Mouse (Mus musculus) adrenal gland, adult 2 months (tissue): ENCODE data around the gene Itpr2. TPM values are rescaled to one million over a fixed set of nuclear protein-coding genes. Genes with fewer than 3 reads are reported as not detected.

ENCODE experiments used
- DNase-seq: peaks from one replicate; pipeline ENCODE4 v3.0.0; 2021
- polyA plus RNA-seq: library from polyadenylated mRNA; depleted of rRNA; stranded (reverse); fragments of >200 nt; gene quantifications from 2 replicates; pipeline ENCODE4 v1.2.3, GENCODE M21; 2012
- total RNA-seq, 2 experiments: library from RNA; stranded (reverse); gene quantifications; 2 replicates each; pipeline ENCODE4 v1.2.3; 2021

Itpr2 gene
- total and polyA plus RNA-seq, 3 experiments: 17.3 to 36.1 (median 32.2) TPM

DNA sequence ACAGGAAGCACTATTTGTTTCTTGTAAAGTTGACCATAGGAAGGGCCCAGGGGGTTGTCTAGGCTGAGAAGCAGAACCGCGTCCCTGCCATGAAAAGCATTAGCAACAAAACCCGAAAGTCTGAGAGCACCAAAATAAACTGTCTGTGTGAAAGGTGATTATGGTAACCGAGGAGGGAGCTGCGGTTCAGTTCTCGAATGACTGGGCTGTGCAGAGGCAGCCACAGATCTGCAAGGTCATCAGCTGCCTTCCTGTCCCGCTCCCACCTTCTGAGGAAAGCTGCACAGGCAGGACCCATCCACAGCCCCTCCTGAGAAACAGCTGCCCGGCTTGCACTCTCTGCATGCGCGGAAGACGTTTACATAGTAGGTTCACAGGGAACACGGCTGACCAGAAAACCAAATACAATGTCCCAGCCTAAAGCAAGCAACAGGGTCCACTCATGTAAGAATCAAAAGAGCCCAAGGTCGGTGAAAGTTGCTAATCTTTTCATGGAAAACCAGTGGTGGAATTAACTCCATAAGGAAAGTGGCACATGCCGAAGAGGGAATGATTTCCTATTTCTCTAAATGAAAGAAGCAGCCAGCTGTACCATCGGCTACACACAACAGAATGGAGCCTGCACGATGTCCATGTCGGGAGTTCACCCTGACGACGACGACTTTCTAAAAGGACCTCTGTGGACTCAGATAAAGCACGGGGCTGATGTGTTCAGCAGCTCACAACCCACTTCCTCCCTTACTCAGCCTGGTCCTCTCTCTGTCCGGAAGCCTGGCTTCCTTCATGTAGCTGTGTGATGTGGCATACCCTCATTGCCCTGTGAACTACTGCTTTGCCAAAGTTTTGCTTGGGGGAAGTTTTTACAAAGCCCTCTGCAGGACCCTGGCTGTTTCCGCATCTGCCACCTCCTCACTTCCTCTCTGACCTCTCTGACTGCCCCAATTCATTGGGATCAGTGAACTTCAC is 280.4 kb downstream of the Itpr2 start:
- DNase-seq: peak; percentile 24

GRCm38 (mm10) chr6:146220071-146220470 is 282.0 kb downstream of the Itpr2 start:
- no peak for DNase-seq

DNA sequence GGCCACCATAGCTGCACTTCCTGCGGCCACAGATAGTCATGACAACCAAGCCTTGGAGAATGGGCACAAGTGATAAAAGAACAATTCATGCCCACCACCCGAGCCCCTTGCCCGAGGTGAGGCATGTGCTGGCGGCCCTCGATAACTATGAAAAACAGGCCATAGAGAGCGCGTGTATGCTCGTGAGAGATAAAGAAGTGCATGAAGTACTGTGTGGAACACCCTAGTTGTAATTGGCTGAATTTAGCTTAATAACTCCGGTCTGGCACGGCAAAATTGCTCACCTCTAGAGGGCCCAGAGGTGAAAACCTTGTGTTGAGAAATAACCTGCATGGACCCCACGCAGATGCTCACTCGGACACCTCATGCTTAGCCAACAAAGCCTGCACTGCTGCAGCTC is 282.5 kb downstream of the Itpr2 start:
- no peak for DNase-seq

DNA sequence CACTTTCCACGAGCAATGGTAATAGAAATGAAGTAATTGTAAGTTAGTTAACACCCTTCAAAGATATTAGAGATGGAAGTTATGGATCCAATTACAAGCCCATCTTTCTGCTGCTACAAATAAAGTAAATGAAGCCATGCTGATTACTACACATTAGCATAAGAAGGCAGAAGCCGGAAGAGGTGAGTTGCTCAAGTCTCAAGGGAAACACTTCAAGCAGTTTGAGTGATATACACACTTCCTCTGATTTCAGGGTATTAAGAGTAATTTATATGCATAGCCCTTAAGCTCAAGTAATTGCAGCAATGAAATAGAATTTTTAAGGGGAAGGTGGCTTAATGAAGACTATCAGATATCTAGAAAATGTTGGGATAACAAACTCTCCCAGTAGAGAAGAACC is 286.7 kb downstream of the Itpr2 start:
- DNase-seq: no peak

DNA sequence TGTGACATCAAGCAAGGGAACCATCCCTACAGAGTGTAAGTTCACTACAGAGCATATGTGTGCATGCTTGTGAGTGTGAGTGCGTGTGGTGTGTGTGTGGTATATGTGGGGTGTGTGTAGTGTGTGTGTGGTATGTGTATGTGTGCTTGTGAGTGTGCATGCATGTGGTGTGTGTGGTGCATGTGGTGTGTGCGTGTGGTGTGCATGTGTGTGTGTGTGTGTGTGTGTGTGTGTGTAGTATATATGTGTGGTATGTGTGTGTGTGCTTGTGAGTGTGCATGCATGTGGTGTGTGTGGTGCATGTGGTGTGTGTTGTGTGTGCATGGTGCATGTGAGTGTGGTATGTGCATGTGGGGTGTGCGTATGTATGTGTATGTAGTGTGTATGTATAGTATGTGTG is 289.7 kb downstream of the Itpr2 start:
- DNase-seq: no peak

- no peak for DNase-seq
These were observed 290.8 kb downstream of the Itpr2 start for GRCm38 (mm10) chr6:146211233-146211632.

DNA sequence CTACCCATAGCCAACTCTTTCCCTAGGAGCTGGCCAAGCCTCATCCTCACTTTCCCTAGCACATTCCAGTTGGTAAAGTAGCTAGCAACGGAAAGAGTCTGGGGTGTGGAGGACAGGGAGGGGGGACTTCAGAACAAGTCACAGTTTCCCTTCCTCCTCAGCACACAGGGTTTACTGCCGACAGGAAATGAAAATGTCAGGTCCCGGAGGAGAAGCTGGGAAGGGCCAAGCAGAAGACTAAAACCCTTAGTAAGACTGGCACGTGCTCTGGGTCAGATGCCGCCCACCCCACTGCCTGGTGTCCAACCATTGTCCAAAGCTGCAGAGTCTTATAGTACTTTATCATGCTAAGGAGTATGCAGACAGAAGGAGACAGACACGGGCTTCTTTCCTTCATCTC is 293.0 kb downstream of the Itpr2 start:
- peak; percentile 17 for DNase-seq

- DNase-seq: peak; percentile 42
These were observed 294.6 kb downstream of the Itpr2 start for GRCm38 (mm10) chr6:146207204-146207959.

GRCm38 (mm10) chr6:146205136-146205535 is 296.9 kb downstream of the Itpr2 start:
- DNase-seq: no peak

DNA sequence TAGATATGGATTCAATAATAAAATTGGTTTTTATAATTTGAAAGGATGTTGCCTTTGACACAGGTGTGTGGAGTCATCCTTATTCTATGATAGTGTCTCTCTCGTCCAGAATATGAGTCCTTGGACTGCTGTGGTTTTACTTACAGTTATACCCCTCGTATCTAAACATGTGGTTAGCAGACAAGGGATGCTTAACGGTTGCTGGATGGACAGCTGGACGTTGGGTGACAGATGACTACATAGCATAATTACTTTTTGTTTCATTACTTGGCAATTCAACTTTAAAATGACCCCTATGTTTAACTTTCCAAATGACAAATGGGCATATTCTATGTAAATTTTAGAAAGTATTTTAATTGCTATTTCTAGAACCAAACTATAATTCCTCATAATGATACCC is 297.6 kb downstream of the Itpr2 start:
- DNase-seq: no peak

GRCm38 (mm10) chr6:146197868-146198379 is 304.1 kb downstream of the Itpr2 start:
- DNase-seq: no peak

GRCm38 (mm10) chr6:146196701-146197100 is 305.3 kb downstream of the Itpr2 start:
- peak; percentile 43 for DNase-seq

GRCm38 (mm10) chr6:146195854-146196457 is 306.1 kb downstream of the Itpr2 start:
- DNase-seq: peak; percentile 81

DNA sequence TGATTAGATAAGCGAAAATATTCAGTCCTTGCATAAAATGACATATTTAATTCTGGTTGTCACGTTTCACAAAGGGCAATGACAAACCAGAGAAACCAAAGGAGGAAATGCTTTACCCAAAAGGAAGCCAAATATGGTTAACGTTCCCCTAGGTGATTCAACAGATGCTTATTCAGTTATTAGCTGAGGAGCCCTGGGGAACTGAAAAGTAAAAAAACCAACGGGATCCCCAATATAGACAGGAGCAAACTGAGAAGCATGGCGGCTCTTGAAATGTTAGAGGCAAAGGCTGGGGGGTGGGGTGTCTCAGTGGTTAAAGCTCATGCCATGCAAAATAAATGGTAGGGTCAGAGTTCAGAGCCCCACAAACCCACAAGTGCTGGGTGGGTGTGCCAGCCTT is 310.1 kb downstream of the Itpr2 start:
- DNase-seq: no peak

- DNase-seq: no peak
These were observed 312.0 kb downstream of the Itpr2 start for GRCm38 (mm10) chr6:146190006-146190405.

GRCm38 (mm10) chr6:146185532-146185931 is 316.5 kb downstream of the Itpr2 start:
- DNase-seq: no peak

DNA sequence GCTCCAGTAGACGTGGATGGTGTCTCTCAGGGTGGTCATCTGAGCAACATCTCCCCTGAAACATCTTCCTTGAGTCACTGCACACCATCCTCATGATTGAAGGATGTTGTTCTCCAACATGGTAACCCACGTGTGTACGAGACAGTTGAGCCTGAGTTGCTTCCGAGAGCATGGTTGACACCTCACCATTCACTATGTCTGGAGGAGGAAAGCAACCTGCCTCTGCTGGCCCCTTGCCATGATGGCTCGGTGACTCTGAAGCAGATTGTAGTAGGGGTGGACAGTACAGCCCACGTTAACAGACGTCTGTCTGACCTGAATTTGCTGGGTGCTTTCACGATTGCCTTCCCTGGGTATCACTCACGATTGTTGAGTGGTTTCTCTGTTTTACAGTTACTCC is 317.3 kb downstream of the Itpr2 start:
- DNase-seq: no peak

DNA sequence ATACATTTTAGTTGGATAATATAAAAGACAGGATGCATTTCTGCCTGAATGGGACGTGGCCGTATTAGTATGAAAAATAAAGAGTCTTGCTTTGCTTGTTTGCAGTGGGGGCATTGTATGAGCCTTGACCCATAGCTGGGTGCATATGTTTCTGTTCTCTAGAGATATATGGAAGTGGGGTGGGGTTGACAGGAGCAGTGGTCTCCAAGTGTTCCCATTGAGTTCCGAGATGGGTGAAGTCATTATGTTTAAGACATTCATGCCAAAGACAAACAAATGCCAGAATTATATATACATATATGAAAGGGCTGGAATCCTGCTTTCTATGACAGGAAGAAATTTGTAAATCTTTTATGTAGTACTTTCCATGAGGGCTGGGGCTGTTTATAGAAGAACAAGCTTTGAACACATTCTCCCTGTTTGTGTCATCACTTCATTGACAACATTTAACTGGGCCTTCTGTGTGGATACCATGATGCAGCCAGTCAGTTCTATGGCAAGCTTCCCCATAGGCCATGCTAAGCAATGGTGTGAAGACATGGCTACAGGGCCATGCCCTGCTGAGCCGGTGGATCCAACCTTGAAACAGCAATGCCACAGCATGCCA is 327.3 kb downstream of the Itpr2 start:
- DNase-seq: no peak

GRCm38 (mm10) chr6:146170603-146171051 is 331.4 kb downstream of the Itpr2 start:
- DNase-seq: peak; percentile 36

DNA sequence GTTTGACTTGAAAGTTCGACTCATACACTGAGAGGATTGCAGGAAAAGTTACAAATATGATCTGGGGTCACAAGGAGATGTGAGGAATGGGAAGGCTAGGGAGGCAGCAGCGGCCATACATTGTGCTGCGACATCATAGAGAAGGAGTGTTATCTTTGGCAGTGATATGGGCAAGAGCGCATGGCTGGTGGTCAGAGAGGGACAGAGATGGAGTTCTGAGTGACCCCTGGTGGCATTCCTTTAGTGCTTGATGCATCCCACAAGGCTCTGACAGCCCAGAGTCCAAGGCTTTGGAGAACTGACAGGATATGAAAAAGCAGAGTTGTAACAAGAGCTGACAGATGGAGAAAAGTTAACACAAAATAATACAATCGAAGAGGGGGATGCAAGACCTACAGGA is 334.8 kb downstream of the Itpr2 start:
- DNase-seq: no peak

GRCm38 (mm10) chr6:146159641-146160040 is 342.4 kb downstream of the Itpr2 start:
- DNase-seq: no peak

GRCm38 (mm10) chr6:146158717-146159116 is 343.3 kb downstream of the Itpr2 start:
- DNase-seq: no peak
